Mouse (Mus musculus) retina, adult 2 months (tissue): ENCODE results near the gene Cyp4a29.
"Not testable (repeated sequence)": the region's sequence is repeated elsewhere in the genome, so short reads cannot be mapped to it uniquely, and the experiment has no call there.

Experiments used
- DNase-seq: peaks from one replicate; pipeline ENCODE4 v3.0.0-alpha.2; 2012; ENCODE audit warnings: low read depth, low spot score

Gene Cyp4a29

DNA sequence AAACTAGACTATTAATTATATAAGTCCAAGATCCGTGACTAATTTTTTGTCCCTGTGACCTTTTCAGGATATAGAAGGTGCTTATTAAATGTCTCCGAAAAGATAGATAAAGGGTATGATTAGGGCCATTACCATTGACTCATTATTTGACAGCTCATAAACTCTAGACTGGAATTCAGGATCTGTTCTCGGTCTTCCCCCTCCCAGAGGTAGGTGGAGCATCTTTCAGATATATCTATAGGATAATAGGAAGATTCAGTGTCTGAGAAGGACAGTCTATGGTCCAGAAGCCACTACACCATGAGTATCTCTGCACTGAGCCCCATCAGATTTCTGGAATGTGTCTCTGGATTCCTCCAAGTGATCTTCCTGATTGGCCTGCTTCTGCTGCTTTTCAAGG, at the start of gene Cyp4a29:
TSS of gene Cyp4a29 (plus strand) at position 301 of the 400 bp plus-strand sequence.
- DNase-seq = no peak

DNA sequence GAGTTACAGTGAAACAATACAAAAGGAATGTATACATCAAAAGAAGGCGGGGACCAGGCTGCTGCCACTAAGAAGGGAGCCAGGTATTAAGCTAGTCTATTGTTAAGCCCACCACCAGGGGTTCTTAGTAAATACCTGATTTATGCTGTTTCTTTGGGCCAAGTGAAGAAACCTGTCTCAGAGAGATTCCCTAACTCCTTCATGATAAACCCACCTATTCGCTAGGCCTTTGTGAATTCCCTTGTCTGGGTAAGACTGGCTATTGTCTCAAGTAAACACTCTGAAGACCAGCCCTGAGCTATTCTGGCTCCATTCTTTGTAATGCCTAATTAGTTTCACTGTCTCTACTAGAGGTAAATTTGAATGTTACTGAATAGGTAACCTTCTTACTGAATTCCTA, 9.0 kb upstream of the Cyp4a29 start:
- DNase-seq = not testable (repeated sequence)

DNA sequence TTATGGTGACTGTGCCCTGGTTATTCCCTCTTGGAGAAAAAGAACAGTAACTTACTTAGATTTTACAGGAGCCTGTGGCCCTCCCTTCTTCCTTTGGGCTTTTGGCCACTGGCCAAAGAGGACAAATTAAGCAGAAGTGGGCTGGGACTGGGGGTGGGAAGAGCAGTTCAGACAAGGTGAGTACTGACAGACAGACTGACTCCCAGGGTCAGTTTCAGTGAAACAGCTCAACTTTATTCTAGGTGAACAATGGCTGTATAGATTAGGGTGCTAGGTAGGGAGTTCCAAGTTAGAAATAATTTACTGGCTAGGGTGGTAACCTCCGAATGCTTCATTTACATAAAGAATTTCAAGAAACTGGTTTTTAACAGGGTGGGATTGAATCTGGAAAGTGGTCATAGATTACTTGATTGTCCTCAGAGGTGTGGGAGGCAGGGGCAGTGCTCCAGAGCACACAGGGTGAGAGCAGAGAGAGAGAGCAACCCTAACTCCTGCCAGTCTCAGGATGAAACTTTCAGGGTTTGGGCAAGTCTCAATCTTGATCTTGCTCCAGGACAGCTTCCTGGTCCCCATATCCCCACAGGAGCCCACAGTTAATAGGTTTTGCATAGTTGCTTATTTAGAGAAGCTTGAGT, 5.3 kb upstream of the Cyp4a29 start:
- DNase-seq = no peak

DNA sequence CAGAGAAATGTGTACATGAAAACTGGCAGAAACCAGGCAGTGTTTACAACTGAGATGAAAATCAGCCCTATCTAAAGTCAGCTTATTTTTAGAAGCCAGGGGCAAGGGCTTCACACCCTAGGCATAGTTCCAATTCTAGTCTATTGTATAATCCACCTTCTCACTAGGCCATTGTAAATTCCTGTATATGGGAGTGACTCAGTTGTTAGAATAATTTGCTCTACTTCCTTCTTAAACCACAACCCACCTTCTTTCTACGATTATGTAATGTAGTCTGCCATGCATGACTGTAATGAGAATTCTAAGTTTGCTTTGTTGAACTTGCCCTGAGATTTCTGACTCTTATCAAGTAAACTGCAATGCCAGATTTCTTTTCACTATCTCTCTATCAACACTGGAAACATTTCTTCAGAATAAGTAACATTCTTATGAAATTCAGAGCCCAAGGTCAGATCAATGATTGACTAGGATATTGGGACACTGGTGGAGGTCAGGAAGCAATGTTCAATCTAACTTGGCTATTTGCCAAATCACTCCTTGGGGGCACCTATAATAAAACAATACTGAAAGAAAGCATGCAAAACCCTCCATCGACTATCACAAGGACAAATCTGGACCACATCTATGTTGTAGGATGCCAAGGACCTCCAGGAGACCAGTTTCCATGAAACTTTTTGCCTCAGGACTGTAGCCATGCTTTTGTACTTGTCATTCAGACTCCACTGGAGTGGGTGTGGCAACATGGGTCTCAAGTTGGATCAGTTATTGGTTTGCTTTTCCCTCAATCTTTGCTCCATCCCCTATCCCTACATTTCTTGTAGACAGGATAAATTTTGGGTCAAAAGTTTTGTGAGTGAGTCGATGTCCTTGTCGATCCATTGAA, 23.0 kb downstream of the Cyp4a29 start:
- DNase-seq = not testable (repeated sequence)

DNA sequence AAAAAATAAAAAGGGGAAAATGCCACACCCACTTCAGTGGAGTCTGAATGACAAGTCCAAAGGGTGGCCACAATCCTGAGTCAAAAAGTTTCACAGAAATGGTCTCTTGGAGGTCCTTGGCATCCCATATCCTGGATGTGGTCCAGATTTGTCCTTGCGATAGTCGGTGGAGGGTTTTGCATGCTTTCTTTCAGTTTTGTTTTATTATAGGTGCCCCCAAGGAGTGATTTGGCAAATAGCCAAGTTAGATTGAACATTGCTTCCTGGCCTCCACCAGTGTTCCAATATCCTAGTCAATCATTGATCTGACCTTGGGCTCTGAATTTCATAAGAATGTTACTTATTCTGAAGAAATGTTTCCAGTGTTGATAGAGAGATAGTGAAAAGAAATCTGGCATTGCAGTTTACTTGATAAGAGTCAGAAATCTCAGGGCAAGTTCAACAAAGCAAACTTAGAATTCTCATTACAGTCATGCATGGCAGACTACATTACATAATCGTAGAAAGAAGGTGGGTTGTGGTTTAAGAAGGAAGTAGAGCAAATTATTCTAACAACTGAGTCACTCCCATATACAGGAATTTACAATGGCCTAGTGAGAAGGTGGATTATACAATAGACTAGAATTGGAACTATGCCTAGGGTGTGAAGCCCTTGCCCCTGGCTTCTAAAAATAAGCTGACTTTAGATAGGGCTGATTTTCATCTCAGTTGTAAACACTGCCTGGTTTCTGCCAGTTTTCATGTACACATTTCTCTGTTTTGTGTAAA, 36.5 kb downstream of the Cyp4a29 start:
- DNase-seq = not testable (repeated sequence)

DNA sequence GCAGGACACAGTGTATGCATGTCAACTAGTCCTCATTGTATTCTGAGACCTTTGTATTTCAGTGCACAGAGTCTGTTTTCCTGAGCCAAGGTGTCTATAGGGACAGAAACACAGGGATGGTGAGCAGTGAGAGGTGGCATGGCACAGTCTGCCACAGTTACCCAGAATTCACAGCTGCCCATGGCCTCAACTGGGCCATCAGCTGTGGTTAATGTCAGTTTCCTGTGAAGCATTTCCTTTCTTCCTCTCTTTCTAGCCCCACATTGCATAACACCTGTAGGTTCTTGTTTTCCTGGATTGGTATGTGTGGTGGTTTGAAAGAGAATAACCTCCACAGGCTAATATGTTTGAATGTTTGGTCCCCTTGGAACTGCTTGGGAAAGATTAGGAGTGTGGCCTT, 38.5 kb downstream of the Cyp4a29 start:
- DNase-seq = no peak

DNA sequence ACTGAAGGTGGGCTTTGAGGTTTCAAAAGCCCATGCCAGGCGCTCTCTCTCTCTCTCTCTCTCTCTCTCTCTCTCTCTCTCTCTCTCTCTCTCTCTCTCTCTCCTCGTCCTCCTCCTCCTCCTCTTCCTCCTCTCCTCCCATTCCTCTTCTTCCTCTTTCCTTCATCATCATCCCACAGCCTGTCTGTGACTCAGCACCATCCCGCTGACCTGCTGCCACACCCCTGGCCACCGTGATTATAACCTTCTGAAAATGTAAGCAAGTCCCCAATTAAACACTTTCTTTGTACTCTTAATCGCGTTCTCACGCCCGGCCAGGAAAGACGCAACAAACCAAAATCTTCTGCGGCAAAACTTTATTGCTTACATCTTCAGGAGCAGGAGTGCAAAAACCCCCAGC, 38.9 kb downstream of the Cyp4a29 start:
- not testable (repeated sequence) for DNase-seq

DNA sequence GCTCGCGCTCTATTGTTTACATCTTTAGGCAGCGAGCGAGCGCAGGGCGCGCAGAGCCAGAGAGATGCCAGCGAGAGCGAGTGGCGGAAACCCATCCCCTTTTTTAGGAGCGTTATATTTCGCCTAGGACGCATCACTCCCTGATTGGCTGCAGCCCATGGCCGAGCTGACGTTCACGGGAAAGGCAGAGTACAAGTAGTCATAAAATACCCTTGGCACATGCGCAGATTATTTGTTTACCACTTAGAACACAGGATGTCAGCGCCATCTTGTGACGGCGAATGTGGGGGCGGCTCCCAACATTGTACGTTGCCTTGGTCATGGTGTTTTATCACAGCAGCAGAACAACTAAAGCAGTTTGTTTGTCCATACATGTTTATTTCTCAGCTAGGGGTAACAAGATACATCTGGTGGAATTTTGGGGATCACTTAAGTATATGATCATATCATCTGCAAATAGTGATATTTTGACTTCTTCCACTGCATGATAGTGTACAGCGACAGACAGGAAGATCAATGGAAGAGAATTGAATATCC, 39.4 kb downstream of the Cyp4a29 start:
- peak; percentile 3 for DNase-seq

DNA sequence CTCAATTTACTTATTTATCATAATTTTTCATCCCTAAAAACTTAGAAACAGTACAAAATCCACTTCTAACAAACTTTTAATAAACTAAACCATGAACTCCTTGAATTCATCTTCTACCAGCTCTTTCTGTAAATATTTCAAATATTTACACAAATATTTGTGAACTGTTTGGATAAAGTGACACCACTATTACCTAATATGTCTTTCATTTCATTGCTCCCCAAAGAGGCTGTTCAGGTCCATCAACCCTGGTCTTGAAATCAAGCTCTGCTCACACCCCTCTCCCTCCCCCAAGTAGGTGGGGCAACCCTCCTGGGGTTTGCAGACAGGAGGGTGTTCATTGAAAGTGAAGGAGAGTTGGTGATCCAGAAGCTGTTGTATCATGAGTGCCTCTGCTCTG, 56.9 kb downstream of the Cyp4a29 start, which contains the start of gene Cyp4a12a:
TSS of gene Cyp4a12a (plus strand) at position 301 of the 400 bp plus-strand sequence.
- DNase-seq = not testable (repeated sequence)
